Mouse (Mus musculus): ENCODE measurements around the gene Kif14. TPM values are rescaled to one million over a fixed set of nuclear protein-coding genes. Genes with fewer than 3 reads are reported as not detected.

Kif14 gene
- total and polyA plus RNA-seq, 2 experiments from 2014 or later, result 0.79 to 4.8 TPM

DNA sequence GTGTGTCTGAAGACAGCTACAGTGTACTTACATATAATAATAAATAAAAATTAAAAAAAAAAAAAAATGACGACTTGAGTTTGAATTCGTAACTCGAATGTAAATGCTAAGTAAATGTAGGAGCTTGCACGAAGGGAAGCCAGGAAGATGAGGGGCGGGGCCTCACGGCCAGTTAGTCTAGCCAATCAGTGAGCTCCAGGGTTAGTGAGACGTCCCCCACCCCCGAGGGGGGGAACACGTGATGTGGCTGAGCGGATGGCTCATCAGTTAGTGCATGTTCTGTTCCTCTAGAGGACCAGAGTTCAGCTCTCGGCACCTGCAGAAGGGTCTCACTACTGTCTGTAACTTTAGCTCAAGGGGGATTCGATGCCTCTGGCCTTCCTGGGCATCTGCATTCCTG, 91.3 kb downstream of the Kif14 start:
- Histone ChIP-seq H3K9ac (replicated peaks; ENCODE audit: low read depth, low read length) (no peak overlapping the region), H3K36me3 (replicated peaks; ENCODE audit: control insufficient read depth, insufficient read depth, low read length) (no peaks in the 10 kb centered on the region), H3K27me3 (ENCODE audit: control insufficient read depth, insufficient read depth, low read length) (no peaks in the 10 kb centered on the region), H3K4me1 (ENCODE audit: control insufficient read depth, insufficient read depth) (no peaks in the 10 kb centered on the region; the same call in 1 of the 2 replicates), H3K4me3 (ENCODE audit: low read depth, low read length) (no peak overlapping the region), H3K9me3 (replicated peaks; ENCODE audit: control insufficient read depth, low read length) (no peaks in the 10 kb centered on the region), H3K4me2 (ENCODE audit: low read depth, low read length) (no peak overlapping the region), H3K27ac (ENCODE audit: low read depth) (no peak overlapping the region)
- whole genome bisulfite sequencing, result 92% methylated on average over 12 of the region's 12 CpGs
- ATAC-seq (ENCODE audit: insufficient read depth, low read depth) (no peak), DNase-seq (ENCODE audit: low spot score) (no peak)
- TF ChIP-seq CTCF (IDR thresholded peaks at IDR 0.05; ENCODE audit: low read depth) (no peak), EP300 (IDR thresholded peaks at IDR 0.05; ENCODE audit: low read depth) (no peak)

DNA sequence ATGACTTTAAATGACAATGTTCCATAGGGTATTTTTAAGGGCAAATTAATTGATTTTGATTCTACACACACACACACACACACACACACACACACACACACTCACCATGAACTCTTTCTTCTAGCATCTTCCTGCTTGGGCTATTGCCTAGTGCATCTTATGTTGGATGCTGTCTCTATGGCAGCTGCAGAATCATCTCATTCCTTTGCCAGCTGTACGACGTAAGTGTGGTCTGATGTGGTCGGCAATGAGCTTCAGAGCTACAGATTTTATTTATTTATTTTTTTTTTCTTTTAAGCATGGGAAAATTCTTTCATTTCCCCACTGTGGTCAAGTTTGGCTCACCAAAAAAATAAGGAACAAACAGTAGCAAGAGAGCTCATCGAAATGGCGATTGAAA, 92.6 kb downstream of the Kif14 start:
- 66% methylated on average over 5 of the region's 5 CpGs for WGBS
- Histone ChIP-seq H3K4me3 (ENCODE audit: low read depth, low read length) (no peak overlapping the region), H3K4me1 (ENCODE audit: control insufficient read depth, insufficient read depth) (peaks cover 5% of the 10 kb centered on the region; the same call in 1 of the 2 replicates), H3K4me2 (ENCODE audit: low read depth, low read length) (no peak overlapping the region), H3K9ac (replicated peaks; ENCODE audit: low read depth, low read length) (no peak overlapping the region), H3K27ac (ENCODE audit: low read depth) (no peak overlapping the region), H3K36me3 (replicated peaks; ENCODE audit: control insufficient read depth, insufficient read depth, low read length) (no peaks in the 10 kb centered on the region), H3K9me3 (replicated peaks; ENCODE audit: control insufficient read depth, low read length) (no peaks in the 10 kb centered on the region), H3K27me3 (ENCODE audit: control insufficient read depth, insufficient read depth, low read length) (no peaks in the 10 kb centered on the region)
- ATAC-seq (ENCODE audit: insufficient read depth, low read depth) (no peak), DNase-seq (ENCODE audit: low spot score) (no peak)
- TF ChIP-seq EP300 (IDR thresholded peaks at IDR 0.05; ENCODE audit: low read depth), result no peak
- TF ChIP-seq CTCF (IDR thresholded peaks at IDR 0.05; ENCODE audit: low read depth), result no peak

DNA sequence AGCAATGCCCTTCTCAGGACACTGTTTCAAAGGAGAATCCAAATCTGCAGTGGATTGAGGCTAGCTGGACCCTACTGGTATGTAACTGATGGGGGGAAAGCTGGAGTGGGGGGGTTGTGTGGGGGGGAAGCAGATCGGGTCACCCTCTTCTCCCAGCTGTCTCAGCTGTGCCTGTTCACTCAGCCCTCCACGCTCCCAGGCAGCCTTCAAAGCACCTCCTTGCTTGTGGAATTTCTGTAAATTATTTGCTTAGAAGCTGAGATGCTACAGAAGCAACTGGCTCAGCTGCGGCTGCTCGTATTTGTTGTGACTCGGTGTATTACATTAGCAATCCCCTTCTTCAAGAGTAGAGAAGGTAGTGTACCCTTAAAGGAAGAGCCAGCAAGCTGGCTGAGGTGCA, 93.1 kb downstream of the Kif14 start:
- no peak overlapping the region for H3K4me3 ChIP-seq (ENCODE audit: low read depth, low read length)
- H3K27ac ChIP-seq (ENCODE audit: low read depth), result no peak overlapping the region
- no peak for DNase-seq (ENCODE audit: low spot score)
- H3K4me2 ChIP-seq (ENCODE audit: low read depth, low read length), result no peak overlapping the region
- no peaks in the 10 kb centered on the region for H3K27me3 ChIP-seq (ENCODE audit: control insufficient read depth, insufficient read depth, low read length)
- no peak overlapping the region for H3K9ac ChIP-seq (replicated peaks; ENCODE audit: low read depth, low read length)
- 68% methylated on average over 5 of the region's 5 CpGs for WGBS
- H3K36me3 ChIP-seq (replicated peaks; ENCODE audit: control insufficient read depth, insufficient read depth, low read length), result no peaks in the 10 kb centered on the region
- no peaks in the 10 kb centered on the region for H3K9me3 ChIP-seq (replicated peaks; ENCODE audit: control insufficient read depth, low read length)
- no peak for ATAC-seq (ENCODE audit: insufficient read depth, low read depth)
- TF ChIP-seq CTCF (IDR thresholded peaks at IDR 0.05; ENCODE audit: low read depth) (no peak), EP300 (IDR thresholded peaks at IDR 0.05; ENCODE audit: low read depth) (no peak)
- peaks cover 5% of the 10 kb centered on the region; the same call in 1 of the 2 replicates for H3K4me1 ChIP-seq (ENCODE audit: control insufficient read depth, insufficient read depth)

DNA sequence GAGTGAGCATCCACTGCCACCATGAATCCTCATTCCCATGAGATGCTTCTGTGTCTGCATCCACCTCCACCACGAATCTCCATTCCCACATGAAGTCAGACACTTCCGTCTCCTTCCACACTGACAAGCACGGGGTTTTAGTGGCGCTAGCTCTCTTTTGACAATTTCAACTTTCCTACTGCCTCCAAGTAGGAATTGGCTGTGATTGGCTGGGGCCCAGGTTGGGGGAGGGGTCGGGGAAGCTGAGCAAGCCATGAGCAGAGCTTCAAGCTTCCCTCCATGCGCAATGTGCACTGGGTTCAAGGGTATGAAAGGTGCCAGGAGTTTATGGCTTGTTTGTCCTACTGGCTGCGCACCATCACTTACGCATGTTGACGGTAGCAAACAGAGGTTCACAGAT, 93.6 kb downstream of the Kif14 start:
- H3K4me2 ChIP-seq (ENCODE audit: low read depth, low read length), result no peak overlapping the region
- no peak overlapping the region for H3K9ac ChIP-seq (replicated peaks; ENCODE audit: low read depth, low read length)
- H3K4me3 ChIP-seq (ENCODE audit: low read depth, low read length), result no peak overlapping the region
- H3K36me3 ChIP-seq (replicated peaks; ENCODE audit: control insufficient read depth, insufficient read depth, low read length), result no peaks in the 10 kb centered on the region
- DNase-seq (ENCODE audit: low spot score), result no peak
- H3K27ac ChIP-seq (ENCODE audit: low read depth), result no peak overlapping the region
- WGBS, result 78% methylated on average over 9 of the region's 9 CpGs
- H3K9me3 ChIP-seq (replicated peaks; ENCODE audit: control insufficient read depth, low read length), result no peaks in the 10 kb centered on the region
- ATAC-seq (ENCODE audit: insufficient read depth, low read depth), result no peak
- TF ChIP-seq EP300 (IDR thresholded peaks at IDR 0.05; ENCODE audit: low read depth), result no peak
- no peak for TF ChIP-seq CTCF (IDR thresholded peaks at IDR 0.05; ENCODE audit: low read depth)
- H3K4me1 ChIP-seq (ENCODE audit: control insufficient read depth, insufficient read depth), result peaks cover 5% of the 10 kb centered on the region; the same call in 1 of the 2 replicates
- H3K27me3 ChIP-seq (ENCODE audit: control insufficient read depth, insufficient read depth, low read length), result no peaks in the 10 kb centered on the region

DNA sequence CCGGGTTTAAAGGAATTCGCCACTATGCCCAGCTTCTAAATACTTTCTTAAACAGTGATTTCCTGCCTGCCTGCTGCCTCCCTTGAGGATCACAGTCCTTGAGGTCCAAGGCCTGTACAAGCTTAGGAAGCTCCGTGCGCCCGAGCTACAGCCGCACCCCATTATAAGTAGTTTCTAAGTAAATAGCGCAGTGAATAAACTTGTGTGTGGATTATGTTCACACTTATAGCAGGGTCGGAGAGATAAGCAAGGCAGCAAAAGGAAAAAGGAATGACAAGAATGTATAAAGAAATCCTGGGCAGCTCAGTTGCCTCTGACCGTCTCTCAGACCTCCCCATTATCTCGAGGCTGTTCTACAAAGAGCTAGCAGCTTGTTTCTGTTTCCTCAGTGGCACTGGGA, 95.7 kb downstream of the Kif14 start:
- Histone ChIP-seq H3K4me2 (ENCODE audit: low read depth, low read length) (peak overlapping the region; percentile 27), H3K4me3 (ENCODE audit: low read depth, low read length) (0 out of 2 replicates have a peak overlapping the region, but pooled peaks have one; percentile 8), H3K4me1 (ENCODE audit: control insufficient read depth, insufficient read depth) (peaks cover 5% of the 10 kb centered on the region; the same call in 1 of the 2 replicates), H3K36me3 (replicated peaks; ENCODE audit: control insufficient read depth, insufficient read depth, low read length) (no peaks in the 10 kb centered on the region), H3K9ac (replicated peaks; ENCODE audit: low read depth, low read length) (no peak overlapping the region), H3K9me3 (replicated peaks; ENCODE audit: control insufficient read depth, low read length) (no peaks in the 10 kb centered on the region), H3K27me3 (ENCODE audit: control insufficient read depth, insufficient read depth, low read length) (no peaks in the 10 kb centered on the region), H3K27ac (ENCODE audit: low read depth) (no peak overlapping the region)
- TF ChIP-seq CTCF (IDR thresholded peaks at IDR 0.05; ENCODE audit: low read depth) (no peak), EP300 (IDR thresholded peaks at IDR 0.05; ENCODE audit: low read depth) (no peak)
- ATAC-seq (ENCODE audit: insufficient read depth, low read depth), result peak; percentile 55
- 15% methylated on average over 10 of the region's 10 CpGs for WGBS
- peak; percentile 59 for DNase-seq (ENCODE audit: low spot score)

DNA sequence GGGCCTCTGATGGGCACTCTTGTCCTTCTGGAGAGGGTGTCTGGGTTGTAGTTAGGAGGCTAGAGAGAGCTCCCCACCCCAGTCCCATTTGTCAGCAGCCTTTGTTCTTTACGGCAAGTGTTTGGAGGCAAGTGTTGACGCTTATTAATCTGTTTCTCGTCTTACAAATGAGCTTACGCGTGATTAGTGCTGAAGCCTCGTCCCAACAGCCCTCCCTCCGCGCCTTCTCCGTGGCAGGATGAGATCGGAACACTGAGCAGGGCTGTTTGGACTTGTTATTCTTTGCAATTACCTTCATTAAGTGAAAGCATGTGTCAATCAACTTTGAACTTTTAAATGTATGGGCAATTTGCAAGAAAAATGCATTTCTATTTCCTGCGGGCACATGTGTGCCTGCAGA, 97.0 kb downstream of the Kif14 start:
- Histone ChIP-seq H3K4me3 (ENCODE audit: low read depth, low read length) (no peak overlapping the region), H3K4me1 (ENCODE audit: control insufficient read depth, insufficient read depth) (peaks cover 5% of the 10 kb centered on the region; the same call in 1 of the 2 replicates), H3K9ac (replicated peaks; ENCODE audit: low read depth, low read length) (no peak overlapping the region), H3K36me3 (replicated peaks; ENCODE audit: control insufficient read depth, insufficient read depth, low read length) (no peaks in the 10 kb centered on the region), H3K4me2 (ENCODE audit: low read depth, low read length) (no peak overlapping the region), H3K9me3 (replicated peaks; ENCODE audit: control insufficient read depth, low read length) (no peaks in the 10 kb centered on the region), H3K27me3 (ENCODE audit: control insufficient read depth, insufficient read depth, low read length) (no peaks in the 10 kb centered on the region), H3K27ac (ENCODE audit: low read depth) (no peak overlapping the region)
- TF ChIP-seq CTCF (IDR thresholded peaks at IDR 0.05; ENCODE audit: low read depth), result no peak
- no peak for TF ChIP-seq EP300 (IDR thresholded peaks at IDR 0.05; ENCODE audit: low read depth)
- WGBS, result 38% methylated on average over 11 of the region's 11 CpGs
- DNase-seq (ENCODE audit: low spot score), result no peak
- no peak for ATAC-seq (ENCODE audit: insufficient read depth, low read depth)

Measured in heart, postnatal 0 days (tissue).